Comparison of ENCODE assay signal across 18 mouse cellular contexts in genomic region chr7:137102606-137103195, GRCm38 (mm10).
DNase-seq lines count a peak whose midpoint lies in the region; ATAC-seq and TF ChIP-seq lines count a peak whose summit lies in the region.
"Had no signal": no experiment of that assay in that cellular context is flagged by ENCODE, and none has a peak within 500 bp of the region (broad histone marks: within the 10 kb centered on the region; RNA-seq: fewer than 3 reads in every experiment).

No protein-coding gene starts in this region.

- H3K4me1 ChIP-seq in forebrain, embryonic 11.5 days (replicated peaks; ENCODE audit: control insufficient read depth, insufficient read depth, low read length) = peaks cover 6% of the 10 kb centered on the region; the same call in 1 of the 2 replicates
- H3K4me1 ChIP-seq in forebrain, postnatal 0 days (ENCODE audit: insufficient read depth) = no peaks in the 10 kb centered on the region
- peaks cover 5% of the 10 kb centered on the region; the same call in 1 of the 2 replicates for H3K4me1 ChIP-seq in forebrain, embryonic 14.5 days (ENCODE audit: control insufficient read depth, insufficient read depth, low read length)
- 0 out of 2 replicates have a peak, but pooled peaks cover 4% of the 10 kb centered on the region for H3K4me1 ChIP-seq in forebrain, embryonic 15.5 days
- peaks cover 12% of the 10 kb centered on the region for H3K4me1 ChIP-seq in midbrain, embryonic 13.5 days (replicated peaks)
- no peaks in the 10 kb centered on the region for H3K4me1 ChIP-seq in midbrain, embryonic 11.5 days (ENCODE audit: control insufficient read depth, insufficient read depth, low read length)
- H3K4me1 ChIP-seq: embryonic facial prominence, embryonic 10.5 days; embryonic facial prominence, embryonic 12.5 days had no signal

- H3K27ac ChIP-seq in forebrain, embryonic 11.5 days (ENCODE audit: low read depth, low read length) = no peak overlapping the region
- no peak overlapping the region for H3K27ac ChIP-seq in forebrain, postnatal 0 days (ENCODE audit: low read depth, low read length)
- no peak overlapping the region for H3K27ac ChIP-seq in forebrain, embryonic 14.5 days (ENCODE audit: low read depth, low read length)
- H3K27ac ChIP-seq in forebrain, embryonic 15.5 days (replicated peaks) = no peak overlapping the region
- H3K27ac ChIP-seq in midbrain, embryonic 13.5 days = no peak overlapping the region
- H3K27ac ChIP-seq in midbrain, embryonic 11.5 days (ENCODE audit: low read depth, low read length) = no peak overlapping the region
- H3K27ac ChIP-seq: embryonic facial prominence, embryonic 12.5 days had no signal

- no peak for TF ChIP-seq CTCF in forebrain, postnatal 0 days (IDR thresholded peaks at IDR 0.05; ENCODE audit: low read depth)
- no peak for TF ChIP-seq CTCF in brain, embryonic 14.5 days (IDR thresholded peaks at IDR 0.05; ENCODE audit: borderline replicate concordance, extremely low read depth, insufficient read depth, insufficient read length)

- no peak overlapping the region for H3K9ac ChIP-seq in forebrain, embryonic 11.5 days (ENCODE audit: low read length)
- H3K9ac ChIP-seq in forebrain, postnatal 0 days = no peak overlapping the region
- H3K9ac ChIP-seq in forebrain, embryonic 14.5 days (ENCODE audit: low read length) = no peak overlapping the region
- H3K9ac ChIP-seq in forebrain, embryonic 15.5 days (replicated peaks) = no peak overlapping the region
- H3K9ac ChIP-seq in midbrain, embryonic 13.5 days (replicated peaks) = no peak overlapping the region
- no peak overlapping the region for H3K9ac ChIP-seq in midbrain, embryonic 11.5 days (ENCODE audit: low read length)
- H3K9ac ChIP-seq: embryonic facial prominence, embryonic 12.5 days had no signal

- ATAC-seq in forebrain, embryonic 11.5 days (replicated peaks; ENCODE audit: low FRiP score) = peak; percentile 21; the same call in 1 of the 2 replicates
- no peak for ATAC-seq in forebrain, postnatal 0 days
- peak; percentile 29; the same call in 1 of the 2 replicates for ATAC-seq in forebrain, embryonic 14.5 days
- no peak for ATAC-seq in forebrain, embryonic 15.5 days (replicated peaks)
- ATAC-seq in midbrain, embryonic 13.5 days = peak; percentile 50
- no peak for ATAC-seq in midbrain, embryonic 11.5 days (ENCODE audit: low FRiP score)

- no peak overlapping the region for H3K4me2 ChIP-seq in forebrain, embryonic 11.5 days (ENCODE audit: low read depth, low read length, severe bottlenecking)
- no peak overlapping the region for H3K4me2 ChIP-seq in forebrain, postnatal 0 days (ENCODE audit: low read depth)
- no peak overlapping the region for H3K4me2 ChIP-seq in forebrain, embryonic 14.5 days (ENCODE audit: low read length)
- H3K4me2 ChIP-seq in forebrain, embryonic 15.5 days (replicated peaks) = no peak overlapping the region
- no peak overlapping the region for H3K4me2 ChIP-seq in midbrain, embryonic 13.5 days (replicated peaks)
- no peak overlapping the region for H3K4me2 ChIP-seq in midbrain, embryonic 11.5 days
- H3K4me2 ChIP-seq: embryonic facial prominence, embryonic 12.5 days had no signal

- no peak for TF ChIP-seq POLR2A in brain, embryonic 14.5 days (IDR thresholded peaks at IDR 0.05; ENCODE audit: borderline replicate concordance, extremely low read depth, insufficient read depth, insufficient read length, poor library complexity, severe bottlenecking)

- 46% methylated on average over 10 of the region's 10 CpGs for WGBS in forebrain, embryonic 11.5 days
- 32% methylated on average over 10 of the region's 10 CpGs for WGBS in forebrain, postnatal 0 days
- 16% methylated on average over 10 of the region's 10 CpGs for WGBS in forebrain, embryonic 14.5 days
- WGBS in forebrain, embryonic 15.5 days = 20% methylated on average over 10 of the region's 10 CpGs
- 36% methylated on average over 10 of the region's 10 CpGs for WGBS in midbrain, embryonic 13.5 days
- WGBS in midbrain, embryonic 11.5 days = 75% methylated on average over 10 of the region's 10 CpGs

- no peaks in the 10 kb centered on the region for H3K27me3 ChIP-seq in forebrain, embryonic 11.5 days (ENCODE audit: control insufficient read depth, insufficient read depth, low read length)
- no peaks in the 10 kb centered on the region for H3K27me3 ChIP-seq in forebrain, postnatal 0 days (ENCODE audit: insufficient read depth, low read length)
- no peaks in the 10 kb centered on the region for H3K27me3 ChIP-seq in forebrain, embryonic 14.5 days (replicated peaks; ENCODE audit: control insufficient read depth, insufficient read depth, low read length)
- 0 out of 2 replicates have a peak, but pooled peaks cover 3% of the 10 kb centered on the region for H3K27me3 ChIP-seq in forebrain, embryonic 15.5 days
- no peaks in the 10 kb centered on the region for H3K27me3 ChIP-seq in midbrain, embryonic 13.5 days
- H3K27me3 ChIP-seq in midbrain, embryonic 11.5 days (ENCODE audit: control insufficient read depth, insufficient read depth, low read length) = no peaks in the 10 kb centered on the region
- H3K27me3 ChIP-seq: embryonic facial prominence, embryonic 12.5 days had no signal

- DNase-seq in forebrain, embryonic 11.5 days (ENCODE audit: low spot score) = peak; percentile 51
- no peak for DNase-seq in forebrain, postnatal 0 days
- DNase-seq in forebrain, embryonic 14.5 days (ENCODE audit: low spot score) = peak; percentile 32
- DNase-seq in midbrain, embryonic 11.5 days (ENCODE audit: low spot score, missing footprints) = no peak
- peak; percentile 68 for DNase-seq in brain, embryonic 14.5 days (ENCODE audit: low read depth)
- DNase-seq in frontal cortex, postnatal 10 days (ENCODE audit: low spot score in 2 of 2) = no peak
- DNase-seq: adrenal gland, adult 2 months; adrenal gland, postnatal 10 days; adrenal gland, postnatal 25 days; cerebellum, adult 11-12 months; cerebellum, adult 2 months; cerebellum, adult 9-10 months; cerebellum, postnatal 10 days; cerebellum, postnatal 25 days had no signal

- no peaks in the 10 kb centered on the region for H3K9me3 ChIP-seq in forebrain, embryonic 11.5 days (ENCODE audit: control insufficient read depth, low read length)
- H3K9me3 ChIP-seq in forebrain, postnatal 0 days (ENCODE audit: low read length) = 0 out of 2 replicates have a peak, but pooled peaks cover 4% of the 10 kb centered on the region
- H3K9me3 ChIP-seq in forebrain, embryonic 14.5 days (replicated peaks; ENCODE audit: control insufficient read depth, low read length) = no peaks in the 10 kb centered on the region
- no peaks in the 10 kb centered on the region; the same call in 1 of the 2 replicates for H3K9me3 ChIP-seq in forebrain, embryonic 15.5 days
- H3K9me3 ChIP-seq in midbrain, embryonic 13.5 days = no peaks in the 10 kb centered on the region
- H3K9me3 ChIP-seq in midbrain, embryonic 11.5 days (ENCODE audit: control insufficient read depth, low read length) = no peaks in the 10 kb centered on the region
- H3K9me3 ChIP-seq: embryonic facial prominence, embryonic 10.5 days; embryonic facial prominence, embryonic 12.5 days had no signal

- H3K4me3 ChIP-seq in forebrain, embryonic 11.5 days (ENCODE audit: low read depth, low read length) = no peak overlapping the region
- no peak overlapping the region for H3K4me3 ChIP-seq in forebrain, postnatal 0 days (ENCODE audit: low read depth, low read length)
- no peak overlapping the region for H3K4me3 ChIP-seq in forebrain, embryonic 14.5 days (ENCODE audit: low read depth, low read length)
- no peak overlapping the region for H3K4me3 ChIP-seq in forebrain, embryonic 15.5 days
- H3K4me3 ChIP-seq in midbrain, embryonic 13.5 days (replicated peaks) = no peak overlapping the region
- no peak overlapping the region for H3K4me3 ChIP-seq in midbrain, embryonic 11.5 days (ENCODE audit: low read depth, low read length)
- H3K4me3 ChIP-seq: embryonic facial prominence, embryonic 10.5 days; embryonic facial prominence, embryonic 12.5 days had no signal

- H3K36me3 ChIP-seq in forebrain, embryonic 11.5 days (ENCODE audit: control insufficient read depth, insufficient read depth, low read length) = no peaks in the 10 kb centered on the region
- H3K36me3 ChIP-seq in forebrain, postnatal 0 days (ENCODE audit: insufficient read depth) = no peaks in the 10 kb centered on the region
- no peaks in the 10 kb centered on the region for H3K36me3 ChIP-seq in forebrain, embryonic 14.5 days (ENCODE audit: control insufficient read depth, insufficient read depth, low read length)
- no peaks in the 10 kb centered on the region for H3K36me3 ChIP-seq in forebrain, embryonic 15.5 days
- no peaks in the 10 kb centered on the region for H3K36me3 ChIP-seq in midbrain, embryonic 13.5 days
- H3K36me3 ChIP-seq in midbrain, embryonic 11.5 days (ENCODE audit: control insufficient read depth, insufficient read depth, low read length) = no peaks in the 10 kb centered on the region
- H3K36me3 ChIP-seq: embryonic facial prominence, embryonic 10.5 days; embryonic facial prominence, embryonic 12.5 days had no signal

Comparison
In these comparisons a context has a peak if more than half of its experiments do, and no peak if none do; other contexts are left out.
1. ATAC-seq: peak in forebrain, embryonic 11.5 days (single experiment), forebrain, embryonic 14.5 days (single experiment) and midbrain, embryonic 13.5 days (single experiment); none in forebrain, postnatal 0 days (single experiment), forebrain, embryonic 15.5 days (single experiment) and midbrain, embryonic 11.5 days (single experiment).
2. DNase-seq: peak in forebrain, embryonic 11.5 days (single experiment), forebrain, embryonic 14.5 days (single experiment) and brain, embryonic 14.5 days (single experiment); none in forebrain, postnatal 0 days (single experiment), midbrain, embryonic 11.5 days (single experiment) and frontal cortex, postnatal 10 days (0 of 2).